Mouse (Mus musculus) urinary bladder, adult 18-20 months (tissue): ENCODE data around the gene B4galt3.
"Not testable (repeated sequence)": the region's sequence is repeated elsewhere in the genome, so short reads cannot be mapped to it uniquely, and the experiment has no call there.

Experiments
- DNase-seq, 2 experiments: peaks; one replicate each; pipeline ENCODE4 v3.0.0; 2022; ENCODE audit warnings: low spot score in 2 of 2, mixed read lengths in 2 of 2

B4galt3 gene

DNA sequence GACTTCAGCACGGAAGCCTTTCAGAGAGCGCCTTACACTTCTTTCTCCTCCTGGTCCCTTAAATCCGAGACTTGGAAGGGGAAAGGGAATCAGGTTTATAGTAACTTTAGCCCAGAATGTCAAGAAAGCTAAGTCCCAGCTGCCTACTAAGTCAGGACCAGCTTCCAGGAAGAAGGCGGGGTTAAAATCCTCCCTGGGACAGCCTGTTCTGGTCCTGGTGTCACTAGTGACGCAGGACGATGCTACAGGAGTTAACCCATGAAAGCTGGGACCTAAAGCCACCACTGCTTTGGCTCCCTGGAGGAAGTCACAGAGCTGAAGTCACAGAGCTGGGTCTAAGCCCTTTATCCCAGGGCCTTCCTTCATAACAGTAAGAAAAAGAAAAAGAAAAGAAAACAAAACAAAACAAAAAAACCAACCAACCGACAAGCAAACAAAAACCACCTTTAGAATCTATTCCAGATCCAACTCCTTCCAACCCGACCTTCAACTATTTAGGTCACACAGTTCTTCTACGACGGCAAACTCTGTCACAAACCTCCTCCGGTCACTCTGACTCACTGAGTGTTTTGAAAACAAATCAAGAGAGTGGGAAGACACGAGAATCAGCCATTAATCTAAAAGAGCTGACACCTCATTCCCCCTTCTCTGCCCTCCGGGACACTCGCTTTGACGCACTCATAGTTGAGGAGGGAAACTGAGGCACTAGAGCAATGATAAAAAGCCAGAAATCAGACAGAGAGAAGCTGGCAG lies 30.0 kb upstream of the B4galt3 start:
- no peak for DNase-seq

DNA sequence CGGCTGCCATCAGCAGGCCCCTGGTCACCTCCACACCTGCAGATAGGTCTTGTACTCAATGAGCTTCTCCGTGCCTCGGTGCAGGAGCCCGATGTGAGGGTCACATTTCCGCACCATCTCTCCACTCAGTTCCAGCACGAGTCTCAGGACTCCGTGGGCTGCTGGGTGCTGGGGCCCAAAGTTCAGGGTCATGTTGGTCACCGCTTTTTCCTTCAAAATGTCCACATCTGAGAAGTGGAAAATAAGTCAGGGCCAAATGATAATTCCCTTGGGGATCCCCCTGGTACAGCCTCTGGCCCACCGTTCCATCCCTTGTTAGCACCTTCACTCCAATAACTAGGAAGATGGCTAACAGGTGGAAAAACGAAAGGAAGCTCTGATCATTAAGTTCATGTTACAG lies 29.2 kb upstream of the B4galt3 start:
- DNase-seq, result no peak

DNA sequence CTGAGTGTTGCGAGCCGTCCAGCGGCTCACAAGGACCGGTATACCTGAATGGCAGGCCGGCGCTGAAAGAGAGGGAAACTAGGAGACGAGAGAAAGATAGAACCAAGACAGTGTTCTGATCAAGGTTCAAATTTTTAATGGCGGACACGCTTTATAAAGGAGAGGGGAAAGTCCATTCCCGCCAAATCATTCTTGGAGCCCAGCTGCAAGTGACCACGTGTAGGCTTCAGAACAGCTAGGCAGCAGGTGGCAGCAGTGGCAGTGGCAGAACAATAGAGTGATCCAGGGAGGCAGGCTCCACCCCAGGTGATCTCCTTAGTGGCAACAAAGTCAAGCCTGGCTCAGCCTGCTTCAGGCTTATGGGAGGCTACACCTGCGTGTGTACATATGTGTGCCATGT lies 28.2 kb upstream of the B4galt3 start:
- not testable (repeated sequence) for DNase-seq

DNA sequence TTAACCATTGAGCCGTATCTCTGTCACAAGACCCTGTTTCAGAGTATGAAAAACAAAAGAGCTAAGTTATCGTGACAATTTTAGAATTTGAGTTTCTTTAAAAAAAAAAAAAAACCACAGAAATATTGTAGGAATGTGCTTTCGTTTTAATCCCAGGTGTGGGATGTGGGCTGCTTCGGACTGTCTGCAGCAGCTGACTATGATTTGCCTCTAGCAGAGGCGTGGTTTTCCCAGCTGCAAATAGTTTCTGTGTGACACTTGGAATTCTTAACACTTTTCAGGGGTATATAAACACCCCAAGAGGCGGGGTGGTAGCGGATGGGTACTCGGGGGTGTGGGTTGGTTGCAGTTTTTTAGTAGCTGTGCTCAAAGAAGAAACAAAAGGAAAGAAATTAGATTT lies 24.8 kb upstream of the B4galt3 start:
- no peak for DNase-seq

DNA sequence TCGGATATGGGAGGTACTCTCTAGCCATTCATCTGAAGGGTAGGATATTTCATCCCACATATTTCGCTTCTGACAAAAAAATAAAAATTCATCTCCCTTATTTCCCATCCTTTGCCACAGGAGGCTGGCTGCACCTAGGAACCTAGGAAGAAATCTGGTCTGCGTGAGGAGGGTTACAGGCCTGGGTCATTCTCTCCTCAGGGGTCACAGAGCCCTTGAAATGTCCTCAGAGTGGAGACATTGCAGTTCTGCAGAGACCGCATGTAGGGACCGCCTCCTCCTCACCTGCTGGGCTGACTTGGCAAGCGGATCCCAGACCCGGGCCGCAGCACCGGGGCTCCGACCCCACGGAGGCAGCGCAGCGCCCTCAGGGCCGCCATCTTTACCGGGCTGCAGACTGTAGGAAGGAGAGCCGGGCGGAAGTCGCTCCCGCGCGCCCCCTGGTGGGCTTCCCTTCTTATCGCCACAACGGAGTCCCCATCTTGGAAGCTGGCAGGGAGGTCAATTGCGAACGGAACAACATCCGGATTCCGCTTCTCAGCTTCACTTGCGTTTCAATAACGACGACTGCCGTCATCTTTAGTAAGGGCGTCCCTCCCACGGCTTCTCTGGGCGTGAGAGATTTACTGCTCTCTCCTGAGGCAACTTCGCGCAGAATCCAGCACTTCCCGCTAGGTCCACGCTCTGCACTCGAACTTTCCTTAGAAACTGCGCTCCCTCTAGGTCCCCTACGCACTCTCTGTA lies 23.2 kb upstream of the B4galt3 start:
- DNase-seq, result peak; percentile 91 to 96

DNA sequence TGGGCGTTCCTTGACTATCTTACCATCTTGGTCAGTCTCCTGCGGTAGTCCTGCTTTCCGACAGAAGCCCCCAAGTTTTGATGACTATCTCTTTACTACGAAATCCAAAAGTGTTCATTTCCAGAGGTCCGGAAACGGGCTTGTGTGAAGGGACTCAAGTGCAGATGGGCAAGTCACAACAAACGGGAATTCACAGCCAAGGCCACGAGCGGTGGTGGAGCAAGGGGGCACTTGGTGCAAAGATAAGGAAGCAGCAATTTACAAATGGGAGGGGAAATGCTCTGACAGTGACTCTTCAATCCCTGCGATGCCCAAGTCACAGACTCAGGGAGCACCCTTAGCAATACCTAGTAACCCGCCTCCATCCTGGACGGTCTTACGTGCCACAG lies 22.7 kb upstream of the B4galt3 start:
- DNase-seq, result no peak

DNA sequence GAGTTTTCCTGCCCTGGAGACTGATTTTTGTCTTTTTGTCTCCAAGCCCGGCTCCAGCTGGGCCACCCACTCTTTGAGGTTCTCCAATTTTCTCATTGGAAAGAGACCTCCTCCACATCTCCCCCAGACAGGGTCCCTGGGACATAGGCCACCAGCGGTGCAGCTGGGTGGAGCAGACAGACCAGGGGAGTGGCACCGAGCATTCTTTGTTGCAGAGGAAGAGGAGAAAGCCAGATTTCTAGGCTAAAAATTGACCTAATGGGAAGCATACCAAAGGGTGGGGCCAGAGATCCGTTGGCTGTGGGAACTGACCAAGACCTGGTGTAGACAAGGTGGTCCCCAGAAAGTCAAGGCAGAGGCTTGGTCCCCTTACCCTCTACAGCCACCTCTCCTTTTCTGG lies 22.2 kb upstream of the B4galt3 start:
- no peak for DNase-seq

DNA sequence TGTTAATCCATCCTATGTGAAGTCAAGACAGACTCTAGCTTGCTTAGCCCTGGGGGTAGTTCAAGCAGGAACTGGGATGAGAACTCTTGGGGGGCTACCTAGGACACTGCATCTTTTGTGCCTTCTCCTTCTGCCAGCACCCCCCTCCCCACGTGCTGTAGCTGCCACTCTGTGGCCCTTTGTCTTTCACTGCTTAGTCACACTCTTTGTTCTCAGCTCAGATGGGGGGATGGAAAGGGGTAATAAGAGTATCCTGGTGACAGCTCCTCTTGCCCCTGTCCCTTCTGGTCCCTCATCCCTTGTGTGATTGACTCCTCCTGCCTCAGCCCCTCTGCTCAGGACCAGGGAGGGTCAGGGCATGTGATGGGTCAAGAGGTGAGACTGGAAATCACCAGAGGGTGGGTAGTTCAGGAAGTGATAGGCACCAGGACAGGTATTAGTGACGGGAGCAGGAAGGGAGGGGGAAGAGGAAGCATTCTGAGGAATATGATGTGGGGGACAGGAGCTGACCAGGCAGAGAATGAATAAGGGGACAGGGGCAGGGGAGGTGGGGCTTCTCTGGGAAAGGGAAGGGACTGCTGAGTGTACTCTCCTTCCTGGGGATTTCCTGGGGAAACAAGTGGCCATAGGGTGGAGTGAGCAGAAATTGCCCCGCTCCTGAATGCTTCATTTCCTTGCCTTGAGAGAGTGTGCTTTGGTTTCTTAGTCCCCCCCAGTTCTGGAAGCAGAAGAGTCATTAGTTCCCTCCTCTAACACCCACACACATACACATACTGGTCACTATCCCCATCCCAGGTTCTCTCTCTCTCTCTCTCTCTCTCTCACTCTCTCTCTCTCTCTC lies 21.5 kb upstream of the B4galt3 start:
- DNase-seq, result no peak

DNA sequence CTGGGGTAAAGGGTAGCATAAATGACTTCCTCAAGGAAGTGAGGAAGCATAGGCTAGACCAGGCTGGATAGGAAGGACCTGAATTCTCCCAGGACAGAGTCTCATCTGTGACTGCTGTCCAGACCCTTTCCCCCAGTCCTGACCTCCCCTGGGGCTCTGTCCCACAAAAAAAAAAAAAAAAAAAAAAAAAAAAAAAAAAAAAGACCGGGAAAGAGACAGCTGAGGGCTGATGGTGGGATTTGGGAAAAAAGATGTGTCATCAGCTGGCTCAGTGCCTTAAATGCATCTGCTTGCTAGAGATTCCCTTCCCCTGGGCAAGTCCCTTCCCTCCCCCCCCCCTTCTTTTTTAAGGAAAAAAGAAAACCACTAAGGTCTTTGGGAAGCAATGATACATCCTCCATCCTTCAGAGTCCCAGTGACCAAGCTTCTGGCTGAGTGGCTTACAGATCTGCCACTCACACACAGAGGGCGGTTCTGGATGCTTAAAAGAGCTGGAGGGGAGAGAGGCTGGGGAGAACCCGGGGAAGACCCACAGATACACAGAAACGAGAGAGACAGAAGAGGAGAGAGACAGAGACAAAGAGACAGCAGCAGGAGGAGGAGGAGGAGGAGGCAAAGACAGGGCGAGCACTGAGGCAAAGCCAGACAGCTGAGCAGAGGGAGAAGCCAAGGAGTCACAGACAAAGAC lies 20.1 kb upstream of the B4galt3 start, which contains the start of gene Adamts4:
TSS of gene Adamts4 (plus strand) at position 509 of the 688 bp plus-strand sequence.
- DNase-seq, result no peak

DNA sequence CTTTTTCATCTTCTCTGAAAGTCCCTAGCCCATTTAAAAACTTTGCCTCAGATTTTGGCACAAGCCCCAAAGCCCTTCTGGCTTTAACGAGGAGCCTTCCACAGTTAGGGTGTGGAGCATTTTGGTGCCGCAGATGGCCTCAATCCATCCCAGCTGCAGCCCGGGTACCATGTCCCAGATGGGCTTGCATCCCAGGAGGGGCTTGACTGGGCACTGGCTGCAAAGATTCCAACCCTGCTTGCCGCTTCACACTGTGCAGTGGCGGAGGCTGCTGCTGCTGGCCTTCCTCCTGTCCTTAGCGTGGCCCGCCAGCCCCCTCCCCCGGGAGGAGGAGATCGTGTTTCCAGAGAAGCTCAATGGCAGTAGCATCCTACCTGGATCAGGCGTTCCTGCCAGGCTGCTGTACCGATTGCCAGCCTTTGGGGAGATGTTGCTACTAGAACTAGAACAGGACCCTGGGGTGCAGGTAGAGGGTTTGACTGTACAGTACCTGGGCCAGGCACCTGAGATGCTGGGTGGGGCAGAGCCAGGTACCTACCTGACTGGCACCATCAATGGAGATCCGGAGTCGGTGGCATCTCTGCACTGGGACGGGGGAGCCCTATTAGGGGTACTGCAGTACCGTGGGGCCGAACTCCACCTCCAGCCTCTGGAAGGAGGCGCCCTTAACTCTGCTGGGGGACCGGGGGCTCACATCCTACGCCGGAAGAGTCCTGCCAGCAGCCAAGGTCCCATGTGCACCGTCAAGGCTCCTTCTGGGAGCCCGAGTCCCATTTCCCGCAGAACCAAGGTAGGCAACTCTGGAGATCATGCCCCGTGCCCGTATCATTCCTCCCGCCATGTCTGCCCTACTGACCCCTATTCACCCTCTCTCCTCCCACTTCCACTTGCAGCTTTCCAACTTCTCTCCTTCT lies 19.2 kb upstream of the B4galt3 start, which contains the start of gene Ndufs2:
TSS of gene Ndufs2 (minus strand) at position 709 of the 914 bp plus-strand sequence.
- DNase-seq, result no peak

DNA sequence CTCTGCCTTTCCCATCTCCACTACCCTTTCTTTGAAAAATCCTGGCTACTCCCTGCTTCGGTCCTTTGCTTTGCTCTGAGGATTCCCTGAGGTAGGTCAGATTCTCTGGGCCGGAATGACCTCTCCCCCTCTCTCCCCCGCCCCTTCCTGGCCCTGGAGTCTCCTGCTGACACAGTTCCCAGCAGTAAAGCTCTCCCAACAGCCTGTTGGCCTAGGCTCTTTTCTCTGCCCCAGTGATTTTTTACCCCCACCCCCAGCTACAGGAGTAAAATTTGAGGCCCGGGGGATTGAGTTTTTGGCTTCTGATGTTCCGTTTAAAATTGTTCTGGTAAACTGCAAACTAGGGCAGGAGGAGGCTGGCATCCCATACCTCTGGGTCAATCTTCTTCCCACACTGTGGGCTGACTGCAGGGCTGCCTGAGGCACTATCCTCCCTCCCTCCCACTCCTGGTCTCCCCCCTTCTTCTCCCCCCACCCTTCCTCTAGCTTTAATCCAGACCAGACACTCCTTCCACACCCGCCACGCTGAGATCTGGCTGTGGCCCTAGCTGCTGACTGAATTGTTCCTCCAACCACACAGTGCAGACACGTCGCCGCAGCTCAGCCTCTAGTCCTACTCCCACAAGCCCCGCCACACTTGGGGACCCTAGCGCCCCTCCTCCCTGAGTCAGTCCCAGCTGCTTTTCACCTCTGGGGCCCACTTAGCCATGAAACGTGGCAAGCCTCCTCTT lies 18.4 kb upstream of the B4galt3 start:
- no peak for DNase-seq

DNA sequence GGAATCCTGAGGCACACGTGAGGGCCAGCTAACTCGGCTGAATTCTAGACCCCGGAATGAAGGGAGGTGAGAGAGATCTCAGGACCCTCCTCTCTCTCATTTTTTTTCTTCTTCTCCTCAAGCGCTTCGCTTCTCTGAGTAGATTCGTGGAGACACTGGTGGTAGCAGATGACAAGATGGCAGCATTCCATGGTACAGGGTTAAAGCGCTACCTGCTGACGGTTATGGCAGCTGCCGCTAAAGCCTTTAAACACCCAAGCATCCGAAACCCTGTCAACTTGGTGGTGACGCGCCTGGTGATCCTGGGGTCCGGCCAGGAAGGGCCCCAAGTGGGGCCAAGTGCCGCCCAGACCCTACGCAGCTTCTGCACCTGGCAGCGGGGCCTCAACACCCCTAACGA lies 17.7 kb upstream of the B4galt3 start:
- DNase-seq, result no peak

DNA sequence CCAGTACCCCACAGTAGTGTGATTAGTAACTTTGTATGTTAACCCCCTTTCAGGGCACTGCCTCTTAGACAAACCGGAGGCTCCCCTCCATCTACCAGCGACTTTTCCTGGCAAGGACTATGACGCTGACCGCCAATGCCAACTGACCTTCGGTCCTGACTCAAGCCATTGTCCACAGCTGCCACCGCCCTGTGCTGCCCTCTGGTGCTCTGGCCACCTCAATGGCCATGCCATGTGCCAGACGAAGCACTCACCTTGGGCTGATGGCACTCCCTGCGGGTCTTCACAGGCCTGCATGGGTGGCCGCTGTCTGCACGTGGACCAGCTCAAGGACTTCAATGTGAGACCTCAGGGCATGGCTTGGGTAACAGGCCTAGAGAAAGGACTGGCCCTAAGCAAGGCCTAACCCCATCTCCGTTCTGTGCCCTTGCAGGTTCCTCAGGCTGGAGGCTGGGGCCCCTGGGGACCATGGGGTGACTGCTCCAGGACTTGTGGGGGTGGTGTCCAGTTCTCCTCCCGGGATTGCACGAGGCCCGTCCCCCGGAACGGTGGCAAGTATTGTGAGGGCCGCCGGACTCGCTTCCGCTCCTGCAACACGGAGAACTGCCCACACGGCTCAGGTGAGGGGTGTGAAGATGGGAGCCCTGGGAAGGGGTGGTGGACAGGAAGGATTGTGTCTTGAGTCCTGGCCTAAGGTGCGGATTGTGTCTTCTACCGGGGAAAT lies 13.9 kb upstream of the B4galt3 start:
- no peak for DNase-seq

DNA sequence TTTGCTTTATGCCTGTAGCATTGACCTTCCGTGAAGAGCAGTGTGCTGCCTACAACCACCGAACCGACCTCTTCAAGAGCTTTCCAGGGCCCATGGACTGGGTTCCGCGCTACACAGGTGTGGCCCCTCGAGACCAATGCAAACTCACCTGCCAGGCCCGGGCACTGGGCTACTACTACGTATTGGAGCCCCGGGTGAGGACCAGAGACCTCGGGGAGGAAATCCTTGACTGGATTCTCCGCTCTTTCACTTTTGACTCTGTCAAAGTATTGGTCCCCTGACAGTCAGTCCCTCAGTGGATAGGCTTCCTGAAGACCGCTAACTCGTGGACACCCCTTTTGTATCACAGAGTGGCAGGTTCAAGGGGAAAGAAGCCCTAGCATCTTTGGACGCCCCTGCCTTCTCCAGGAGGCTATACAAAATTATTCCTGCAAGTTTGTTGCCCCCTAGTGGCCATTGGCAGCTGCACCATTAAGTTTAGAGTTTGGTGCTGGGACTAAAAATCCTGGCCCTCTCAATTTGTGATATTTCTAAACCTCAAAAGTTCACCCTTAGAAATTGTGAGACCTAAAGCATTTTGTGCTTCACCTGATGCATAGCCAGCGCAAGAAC lies 13.1 kb upstream of the B4galt3 start:
- no peak for DNase-seq

DNA sequence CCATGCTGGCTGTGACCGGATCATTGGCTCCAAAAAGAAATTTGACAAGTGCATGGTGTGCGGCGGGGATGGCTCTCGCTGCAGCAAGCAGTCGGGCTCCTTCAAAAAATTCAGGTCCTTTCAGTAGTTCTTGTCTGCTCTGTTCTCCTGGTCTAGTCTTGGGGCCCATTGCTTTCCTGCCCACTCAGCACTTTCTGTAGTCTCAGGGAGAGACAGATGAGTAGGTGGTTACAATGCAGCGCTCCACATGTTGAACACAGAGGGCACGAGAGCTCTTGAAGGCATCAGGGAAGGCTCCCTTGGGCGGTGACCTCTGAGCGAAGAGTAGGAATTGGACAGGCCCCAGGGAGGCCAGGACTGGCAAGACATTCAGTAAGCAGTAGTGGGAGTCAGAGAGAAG lies 12.3 kb upstream of the B4galt3 start:
- no peak for DNase-seq

DNA sequence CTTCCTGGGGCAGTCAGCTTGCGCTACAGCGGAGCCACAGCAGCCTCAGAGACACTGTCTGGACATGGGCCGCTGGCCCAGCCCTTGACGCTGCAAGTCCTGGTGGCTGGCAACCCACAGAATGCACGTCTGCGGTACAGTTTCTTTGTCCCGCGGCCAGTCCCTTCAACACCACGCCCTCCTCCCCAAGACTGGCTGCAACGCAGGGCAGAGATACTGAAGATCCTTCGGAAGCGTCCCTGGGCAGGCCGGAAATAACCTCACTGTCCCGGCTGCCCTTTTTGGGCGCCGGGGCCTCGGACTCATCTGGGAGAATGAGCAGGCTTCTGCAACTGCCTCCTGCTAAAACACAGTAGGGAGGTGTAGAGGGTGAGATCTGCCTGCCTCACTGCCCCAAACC lies 11.2 kb upstream of the B4galt3 start:
- no peak for DNase-seq

DNA sequence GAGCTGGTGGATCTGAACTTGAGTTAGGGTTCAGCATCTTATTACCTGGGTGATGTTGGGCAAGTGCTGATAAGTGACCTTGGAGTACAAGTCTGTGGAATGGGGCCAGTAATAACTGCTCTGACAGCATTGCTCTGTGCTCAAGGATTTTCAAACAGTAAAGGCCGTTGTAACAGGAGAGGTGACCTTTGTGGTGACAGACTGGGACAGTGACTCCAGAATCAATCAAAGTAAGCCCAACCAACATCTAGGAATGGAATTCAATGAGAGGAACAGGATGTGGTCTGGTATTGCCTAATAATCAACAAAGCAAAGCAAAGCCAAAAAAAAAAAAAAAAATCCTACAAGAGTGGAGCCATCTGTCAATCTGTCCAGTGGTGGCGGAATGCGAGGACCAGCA lies 9.8 kb upstream of the B4galt3 start:
- DNase-seq, result no peak

DNA sequence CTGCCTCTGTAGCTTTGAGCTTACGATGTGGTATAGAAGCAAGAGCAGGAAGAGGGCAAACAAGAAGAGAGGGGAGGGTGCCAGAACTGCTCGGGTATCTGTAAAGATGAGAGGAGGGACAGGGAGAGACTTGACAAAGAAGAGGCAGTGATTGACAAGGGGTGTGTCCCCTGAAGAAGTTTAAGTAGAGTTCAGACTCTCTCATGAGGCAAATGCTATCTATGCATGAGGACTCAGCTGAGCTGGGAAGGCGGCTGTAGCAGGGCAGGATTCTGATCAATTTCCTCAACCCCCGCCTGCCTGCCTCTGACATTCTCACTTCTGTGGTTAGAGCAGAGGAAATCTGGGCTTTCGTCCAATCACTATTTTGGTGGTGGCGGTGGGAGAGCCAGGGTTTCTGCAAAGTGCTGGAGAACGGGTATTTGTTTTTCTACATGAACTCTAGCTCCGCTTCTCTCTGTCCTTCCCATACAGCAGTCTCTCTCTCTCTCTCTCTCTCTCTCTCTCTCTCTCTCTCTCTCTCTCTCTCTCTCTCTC lies 7.5 kb upstream of the B4galt3 start:
- DNase-seq, result no peak

DNA sequence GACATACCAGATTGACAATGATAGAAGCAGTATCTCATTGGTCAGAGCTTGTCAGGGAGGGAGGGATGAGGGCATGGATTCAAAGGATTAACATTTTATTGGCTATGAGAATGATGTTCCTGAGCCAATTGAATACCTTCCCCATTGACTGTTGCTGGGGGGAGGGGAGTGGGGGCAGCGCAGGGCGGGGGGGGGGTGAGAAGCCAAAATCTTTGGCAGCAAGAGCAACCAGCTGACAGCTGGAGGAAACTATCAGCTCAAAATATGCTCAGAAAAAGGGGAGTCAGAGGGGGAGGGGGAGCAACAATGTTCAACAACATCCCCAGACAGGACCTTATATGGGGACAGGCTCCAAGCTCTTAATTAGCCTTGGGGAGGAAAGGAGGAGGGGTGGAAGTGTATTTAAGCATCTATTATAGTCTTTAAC lies 6.9 kb upstream of the B4galt3 start:
- no peak for DNase-seq
